Mouse (Mus musculus) kidney, adult 18-20 months (tissue): ENCODE results near the gene Kctd3.
A peak's percentile ranks its signal among the peaks of the same experiment; 100 is the strongest.

ENCODE experiments used
- DNase-seq: peaks from one replicate; pipeline ENCODE4 v3.0.0; 2021

The Kctd3 gene

DNA sequence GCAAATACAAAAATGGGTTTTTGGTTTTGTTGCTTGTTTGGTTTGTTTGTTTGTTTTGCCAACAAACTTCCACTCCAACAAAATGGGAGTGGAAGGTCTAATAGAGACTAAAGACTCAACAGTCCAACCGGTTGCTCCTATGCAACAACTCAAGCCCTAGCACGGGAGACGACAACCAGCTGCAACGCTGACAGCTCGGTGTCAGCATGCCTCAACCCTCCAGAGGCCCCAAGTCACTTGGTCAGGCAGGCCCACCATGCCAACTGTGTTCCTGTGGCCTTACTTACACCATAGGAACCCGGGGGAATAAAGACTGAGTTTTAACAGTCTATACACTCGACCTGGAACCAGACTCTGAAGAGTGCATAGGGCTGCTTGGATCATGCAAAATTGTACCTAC, 815 bp downstream of the Kctd3 start:
- no peak for DNase-seq

DNA sequence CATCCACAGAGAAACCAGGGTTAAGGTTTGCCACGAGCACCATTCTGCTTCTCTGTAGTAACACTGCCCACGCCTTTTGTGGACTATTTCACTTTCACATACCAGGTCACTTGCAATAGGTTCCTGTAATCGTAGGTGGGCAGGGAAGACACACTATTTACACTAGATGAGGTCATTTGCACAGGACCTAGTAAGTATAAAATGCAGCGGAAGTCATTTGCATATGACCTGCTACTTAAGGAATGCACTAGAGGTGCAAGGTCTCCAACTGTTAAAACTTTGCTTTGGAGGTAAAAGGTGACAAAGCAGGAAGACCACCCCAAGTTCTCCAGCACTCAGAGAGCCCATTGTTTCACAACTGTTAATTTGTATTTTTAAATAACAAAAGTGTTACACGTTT, 1.4 kb downstream of the Kctd3 start:
- no peak for DNase-seq

DNA sequence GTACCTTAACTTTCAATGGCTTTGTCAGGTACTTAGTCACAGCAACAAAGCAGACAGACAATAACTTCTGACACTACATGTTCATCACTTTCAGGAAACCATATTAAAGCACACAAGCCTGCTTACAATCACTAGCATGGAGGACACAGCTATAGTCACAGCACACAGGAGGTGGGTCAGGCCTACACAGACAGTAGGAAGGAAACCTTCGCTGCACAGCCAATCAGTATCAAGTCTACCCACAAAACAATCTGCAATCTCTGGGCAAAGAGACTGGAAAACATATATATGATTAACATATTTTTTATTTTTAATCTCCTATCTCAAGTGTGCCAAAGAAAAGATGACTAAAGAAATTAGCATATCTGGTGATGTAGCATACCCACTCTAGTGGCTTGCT, 2.9 kb downstream of the Kctd3 start:
- DNase-seq: no peak

DNA sequence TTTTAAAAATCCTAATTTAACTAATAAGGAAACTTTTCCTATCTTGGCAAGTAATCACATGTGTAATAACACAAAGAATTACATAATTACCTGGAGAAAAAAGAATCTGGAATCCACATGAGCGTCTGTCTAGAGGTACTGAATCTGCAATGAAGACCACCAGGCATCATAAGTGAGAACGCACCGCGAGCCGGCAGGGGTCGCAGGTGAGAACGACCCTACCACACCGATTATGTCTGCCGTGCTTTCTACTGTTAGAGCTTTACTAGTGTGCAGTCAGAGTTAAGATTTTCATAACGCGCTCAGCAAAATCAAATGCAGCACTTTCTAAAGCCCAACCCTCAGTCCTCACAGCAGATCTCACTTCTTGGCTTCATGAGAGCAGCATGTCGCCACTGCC, 5.8 kb downstream of the Kctd3 start:
- DNase-seq: no peak

DNA sequence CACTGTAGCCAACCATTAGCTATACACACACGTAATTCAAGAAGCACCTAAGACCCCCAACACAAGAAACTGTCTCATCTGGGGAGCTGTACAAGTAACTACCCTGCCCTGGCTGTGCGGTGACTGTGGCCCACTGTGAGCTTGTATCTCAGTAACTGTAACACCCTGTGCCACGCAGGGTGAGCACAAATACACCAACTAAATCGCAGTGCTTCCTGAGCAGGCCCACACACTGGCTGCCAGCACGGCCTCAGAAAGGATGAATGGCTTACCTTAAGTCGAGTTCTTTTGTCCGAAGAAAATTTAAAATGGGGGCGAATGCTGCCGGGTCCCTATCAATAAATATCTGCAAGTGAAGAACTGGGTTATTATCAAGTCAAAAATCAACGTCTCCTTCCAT, 7.7 kb downstream of the Kctd3 start:
- no peak for DNase-seq

DNA sequence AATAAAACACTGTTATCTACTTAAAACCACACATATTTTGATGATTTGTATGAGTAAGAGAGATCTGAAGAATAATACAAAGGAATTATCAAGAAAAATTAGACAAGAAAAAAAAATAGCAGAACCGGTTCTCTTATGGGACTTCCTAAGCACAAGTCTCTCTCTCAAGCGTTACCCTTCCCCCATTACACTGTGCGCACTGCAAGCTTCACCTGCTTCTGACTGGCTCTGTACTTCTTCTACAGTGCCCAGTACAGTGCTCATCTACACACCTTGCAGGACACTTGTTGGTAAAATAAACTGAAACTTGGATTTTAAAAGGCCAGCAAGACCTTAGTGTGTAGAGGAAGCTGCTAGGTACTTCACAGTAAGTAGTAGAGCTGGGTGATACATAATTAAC, 9.7 kb downstream of the Kctd3 start:
- DNase-seq: no peak

DNA sequence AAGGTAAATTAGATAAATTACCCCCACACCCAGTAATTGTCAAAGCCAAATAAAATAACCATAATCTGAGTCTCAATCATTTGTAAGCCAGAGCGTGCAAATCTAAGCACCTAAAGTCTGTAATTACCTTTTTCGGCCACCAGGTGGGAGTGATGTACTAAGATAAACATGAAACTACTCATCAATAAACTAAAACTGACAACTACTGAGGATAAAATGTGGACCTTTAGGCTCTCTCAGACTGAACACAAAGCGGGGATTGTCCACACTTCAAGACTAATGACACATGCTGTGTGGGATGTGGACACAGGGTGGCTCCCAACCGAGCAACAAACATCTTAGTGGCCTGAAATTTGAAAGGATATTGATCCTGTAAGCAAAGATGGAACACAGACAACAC, 14.4 kb downstream of the Kctd3 start:
- DNase-seq: peak; percentile 19

DNA sequence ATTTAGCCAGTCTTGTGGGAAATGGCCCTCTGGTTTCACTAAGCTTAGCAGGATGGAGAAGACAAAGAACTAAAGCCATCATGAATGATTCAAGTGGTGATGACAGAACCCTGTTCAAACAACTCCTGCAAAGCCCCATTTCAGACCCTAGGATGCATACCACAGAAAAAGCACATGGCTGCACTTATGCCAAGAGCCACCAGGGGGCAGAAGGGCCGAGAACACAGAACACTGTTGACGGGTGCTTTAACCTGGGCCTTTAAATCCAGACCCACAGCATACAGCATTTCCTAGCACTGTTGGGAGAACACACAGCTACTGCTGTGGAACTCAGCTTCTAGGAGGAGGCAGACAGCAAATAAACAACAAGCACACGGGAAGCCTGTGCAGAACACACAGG, 27.6 kb downstream of the Kctd3 start:
- DNase-seq: peak; percentile 69

DNA sequence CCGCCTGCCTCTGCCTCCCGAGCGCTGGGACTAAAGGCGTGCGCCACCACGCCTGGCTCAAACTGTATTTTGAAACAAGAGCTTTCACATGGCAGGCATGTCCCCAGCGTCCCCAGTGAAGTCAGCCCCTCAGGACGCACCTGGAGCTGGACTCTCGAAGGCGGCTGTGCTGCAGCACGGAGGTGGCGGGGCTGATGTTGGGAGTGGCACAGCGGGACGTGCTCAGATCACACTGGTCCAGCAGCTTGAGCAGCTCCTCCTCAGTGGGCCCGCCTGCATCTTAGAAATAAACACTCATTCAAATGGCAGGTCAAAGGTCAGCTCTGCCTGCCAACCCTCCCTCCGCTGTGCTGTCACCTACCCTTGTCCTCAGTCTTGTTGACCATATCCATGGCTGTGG, 33.7 kb downstream of the Kctd3 start:
- no peak for DNase-seq

DNA sequence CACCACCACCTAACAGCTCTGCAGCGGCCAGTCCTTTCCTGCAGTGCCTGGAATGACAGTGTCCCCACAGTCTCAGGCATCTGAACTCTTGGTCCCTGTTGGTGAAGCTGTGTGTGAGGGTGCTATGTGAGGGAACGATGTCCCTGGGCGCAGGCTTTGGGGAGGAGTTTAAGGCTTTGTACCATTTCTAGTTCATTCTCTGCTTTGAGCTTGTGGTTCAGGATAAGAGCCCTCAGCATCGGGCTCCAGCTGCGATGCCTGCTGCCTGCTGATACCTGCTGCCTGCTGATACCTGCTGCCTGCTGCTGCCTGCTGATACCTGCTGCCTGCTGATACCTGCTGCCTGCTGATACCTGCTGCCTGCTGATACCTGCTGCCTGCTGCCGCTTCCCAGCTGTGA, 34.6 kb downstream of the Kctd3 start:
- no peak for DNase-seq

DNA sequence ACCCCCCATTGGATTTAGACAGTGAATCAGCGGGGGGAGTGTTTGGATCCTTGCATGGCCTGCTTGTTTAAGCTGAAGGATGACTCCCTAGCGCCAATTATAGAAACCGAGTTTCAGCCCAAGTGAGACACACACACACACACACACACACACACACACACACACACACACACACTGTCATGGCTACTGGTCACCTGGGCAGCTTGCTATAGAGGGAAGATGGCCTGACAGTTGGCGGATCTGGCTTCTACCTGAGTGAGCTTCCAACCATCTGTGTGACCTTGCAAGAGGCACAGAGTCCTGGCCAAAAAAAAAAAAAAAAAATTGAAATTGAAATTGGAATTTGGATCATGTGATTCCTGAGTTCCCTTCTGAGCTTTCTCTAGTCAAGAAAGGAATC, 55.1 kb downstream of the Kctd3 start:
- no peak for DNase-seq

DNA sequence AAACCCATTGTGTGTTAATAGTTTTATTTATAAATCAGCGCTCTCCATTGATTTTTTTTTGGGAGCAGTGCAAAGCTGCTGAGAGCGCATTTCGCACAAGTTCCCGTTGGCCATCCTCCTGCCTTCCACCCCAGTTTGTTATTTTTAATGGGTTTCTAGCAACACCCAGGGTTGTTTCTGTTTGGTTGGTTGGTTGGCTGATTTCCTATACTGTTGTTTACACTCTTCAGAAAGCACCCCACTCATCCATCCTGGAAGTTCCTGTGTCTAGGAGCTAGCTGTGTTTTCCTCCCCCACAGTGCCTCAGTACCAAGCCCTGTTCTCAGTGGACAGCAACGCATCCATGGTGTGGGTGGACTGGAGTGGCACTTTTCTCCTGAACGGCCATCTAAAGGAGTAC, 56.5 kb downstream of the Kctd3 start:
- no peak for DNase-seq

DNA sequence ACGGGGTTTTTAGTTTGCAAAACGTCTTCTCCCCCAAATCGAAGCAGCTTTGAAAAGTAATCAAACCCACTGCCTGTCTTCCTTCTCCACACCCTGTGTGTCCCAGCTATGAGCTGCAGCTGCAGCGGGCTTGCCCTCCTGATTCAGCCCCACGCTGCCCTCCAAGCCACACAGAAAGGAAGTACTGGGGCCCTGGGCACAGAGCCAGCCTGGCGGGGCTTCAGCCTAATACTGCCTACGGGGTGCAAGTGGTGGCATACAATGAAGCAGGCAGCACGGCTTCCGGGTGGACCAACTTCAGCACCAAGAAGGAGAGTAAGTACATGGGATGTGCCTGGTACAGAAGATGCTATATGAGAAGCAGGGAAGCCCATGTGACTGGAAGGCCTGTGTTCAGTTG, 59.4 kb downstream of the Kctd3 start:
- no peak for DNase-seq

DNA sequence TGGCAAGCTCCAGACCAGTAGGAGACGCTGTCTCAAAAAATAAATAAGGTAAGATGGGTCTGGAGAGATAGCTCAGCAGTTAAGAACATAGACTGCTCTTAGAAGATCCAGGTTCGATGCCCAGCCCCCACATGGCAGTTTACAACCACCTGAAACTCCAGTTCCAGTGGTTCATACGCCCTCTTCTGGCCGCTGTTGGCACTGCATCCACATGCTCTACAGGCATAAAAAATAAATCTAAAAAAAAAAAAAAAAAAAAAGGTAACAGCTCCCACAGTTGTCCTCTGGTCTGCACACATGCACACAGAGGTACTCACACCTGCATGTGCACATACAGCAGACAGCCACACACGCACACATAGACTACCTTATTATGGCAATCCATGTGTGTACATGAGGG, 59.8 kb downstream of the Kctd3 start:
- no peak for DNase-seq

DNA sequence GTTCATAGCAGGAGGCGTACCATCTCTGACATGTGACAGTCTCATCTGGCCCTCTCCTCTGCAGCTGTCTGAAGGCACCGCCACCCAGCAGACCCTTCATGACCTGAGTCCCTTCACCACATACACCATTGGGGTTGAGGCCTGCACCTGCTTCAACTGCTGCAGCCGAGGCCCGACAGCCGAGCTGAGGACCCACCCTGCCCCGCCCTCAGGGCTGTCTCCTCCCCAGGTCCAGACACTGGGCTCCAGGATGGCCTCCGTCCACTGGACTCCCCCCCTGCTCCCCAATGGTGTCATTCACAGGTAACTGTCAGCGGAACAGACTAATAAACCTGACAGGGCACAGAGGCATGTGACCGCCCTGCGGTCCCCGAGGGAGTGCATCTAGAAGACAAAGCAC, 60.8 kb downstream of the Kctd3 start:
- DNase-seq: no peak

DNA sequence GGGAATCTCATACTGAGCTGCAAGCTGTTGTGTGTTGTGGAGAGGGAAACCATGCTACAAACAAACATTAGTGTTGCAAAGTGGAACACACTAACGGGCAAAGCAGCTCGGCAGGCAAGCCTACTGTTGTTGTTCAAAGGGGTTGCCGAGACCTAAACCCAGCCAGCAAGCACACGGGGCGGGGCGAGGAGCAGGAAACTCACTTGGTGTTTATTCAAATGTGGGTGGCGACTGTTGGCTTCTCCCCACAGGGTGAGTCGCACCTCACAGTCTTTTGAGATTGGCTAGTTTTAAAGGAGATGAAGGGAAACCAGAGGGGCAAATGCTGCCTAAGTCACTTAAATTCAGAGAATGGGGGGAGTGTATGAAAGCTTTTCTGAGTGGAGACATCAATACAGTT, 62.3 kb downstream of the Kctd3 start:
- DNase-seq: no peak

DNA sequence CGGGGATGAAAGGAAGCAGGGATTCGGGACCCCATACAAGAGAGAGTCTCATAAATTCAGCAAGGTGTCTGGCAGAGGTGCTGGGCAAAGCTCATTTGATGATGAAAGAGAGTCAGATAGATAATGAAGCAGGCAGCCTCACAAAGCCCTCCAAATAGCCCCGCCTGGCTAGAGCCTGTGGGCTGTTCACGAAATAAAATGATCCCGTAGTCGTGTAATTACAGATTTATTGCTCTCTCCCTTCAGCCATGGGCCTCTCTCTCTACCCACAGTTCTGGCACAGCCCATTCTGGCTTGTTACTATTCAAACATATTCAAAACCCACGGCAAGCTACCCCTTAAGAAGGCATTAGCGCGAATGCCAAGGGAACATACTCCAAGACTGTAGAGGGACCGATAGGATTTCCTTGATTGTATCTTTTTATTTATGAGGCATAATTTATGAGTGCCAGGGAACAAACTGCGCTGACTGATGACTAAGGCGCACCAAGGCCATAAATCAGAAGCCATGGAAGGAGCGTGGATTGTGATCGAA, 70.3 kb downstream of the Kctd3 start:
- no peak for DNase-seq
